Mouse (Mus musculus): ENCODE data around the gene Hoxd11. TPM values are rescaled to one million over a fixed set of nuclear protein-coding genes. Genes with fewer than 3 reads are reported as not detected.

The Hoxd11 gene
- polyA plus RNA-seq, 1 experiment from 2014 or later = 1.1 TPM

- WGBS = 26% methylated on average over 9 of the region's 9 CpGs
- H3K4me3 ChIP-seq (ENCODE audit: low read length) = no peak overlapping the region
- no peak overlapping the region for H3K27ac ChIP-seq (ENCODE audit: low read length)
- H3K4me1 ChIP-seq (ENCODE audit: control insufficient read depth, insufficient read depth, low read length) = peaks cover 3% of the 10 kb centered on the region; the same call in 1 of the 2 replicates
- ATAC-seq = no peak
- no peaks in the 10 kb centered on the region for H3K36me3 ChIP-seq (ENCODE audit: control insufficient read depth, insufficient read depth, low read length)
- no peaks in the 10 kb centered on the region for H3K9me3 ChIP-seq (ENCODE audit: control insufficient read depth, low read length)
- H3K4me2 ChIP-seq (ENCODE audit: low read depth, low read length) = no peak overlapping the region
- peaks cover 69% of the 10 kb centered on the region for H3K27me3 ChIP-seq (replicated peaks; ENCODE audit: control insufficient read depth, insufficient read depth, low read length)
- no peak overlapping the region for H3K9ac ChIP-seq (ENCODE audit: low read depth, low read length)
Observed at GRCm38 (mm10) chr2:74731799-74732512, 52.6 kb downstream of the Hoxd11 start.

- H3K9me3 ChIP-seq (ENCODE audit: control insufficient read depth, low read length) = no peaks in the 10 kb centered on the region
- no peak overlapping the region for H3K9ac ChIP-seq (ENCODE audit: low read depth, low read length)
- no peaks in the 10 kb centered on the region for H3K4me1 ChIP-seq (ENCODE audit: control insufficient read depth, insufficient read depth, low read length)
- H3K4me3 ChIP-seq (ENCODE audit: low read length) = peak overlapping the region; percentile 32
- WGBS = 3% methylated on average over 52 of the region's 52 CpGs
- no peaks in the 10 kb centered on the region for H3K36me3 ChIP-seq (ENCODE audit: control insufficient read depth, insufficient read depth, low read length)
- peaks cover 69% of the 10 kb centered on the region for H3K27me3 ChIP-seq (replicated peaks; ENCODE audit: control insufficient read depth, insufficient read depth, low read length)
- H3K4me2 ChIP-seq (ENCODE audit: low read depth, low read length) = peak overlapping the region; percentile 55
- H3K27ac ChIP-seq (ENCODE audit: low read length) = no peak overlapping the region
- no peak for ATAC-seq
Observed at GRCm38 (mm10) chr2:74732513-74733316, 53.4 kb downstream of the Hoxd11 start.

GRCm38 (mm10) chr2:74733317-74733661 is 53.9 kb downstream of the Hoxd11 start:
- Histone ChIP-seq H3K4me2 (ENCODE audit: low read depth, low read length) (peak overlapping the region; percentile 55; the same call in 1 of the 2 replicates), H3K4me1 (ENCODE audit: control insufficient read depth, insufficient read depth, low read length) (no peaks in the 10 kb centered on the region), H3K27ac (ENCODE audit: low read length) (0 out of 2 replicates have a peak overlapping the region, but pooled peaks have one; percentile 3), H3K9me3 (ENCODE audit: control insufficient read depth, low read length) (no peaks in the 10 kb centered on the region), H3K9ac (ENCODE audit: low read depth, low read length) (no peak overlapping the region), H3K27me3 (replicated peaks; ENCODE audit: control insufficient read depth, insufficient read depth, low read length) (peaks cover 70% of the 10 kb centered on the region), H3K36me3 (ENCODE audit: control insufficient read depth, insufficient read depth, low read length) (no peaks in the 10 kb centered on the region), H3K4me3 (ENCODE audit: low read length) (peak overlapping the region; percentile 32; the same call in 1 of the 2 replicates)
- no peak for ATAC-seq
- 4% methylated on average over 16 of the region's 16 CpGs for WGBS

GRCm38 (mm10) chr2:74733765-74734164 is 54.4 kb downstream of the Hoxd11 start:
- no peaks in the 10 kb centered on the region for H3K9me3 ChIP-seq (ENCODE audit: control insufficient read depth, low read length)
- no peaks in the 10 kb centered on the region for H3K4me1 ChIP-seq (ENCODE audit: control insufficient read depth, insufficient read depth, low read length)
- no peak overlapping the region for H3K9ac ChIP-seq (ENCODE audit: low read depth, low read length)
- H3K36me3 ChIP-seq (ENCODE audit: control insufficient read depth, insufficient read depth, low read length) = no peaks in the 10 kb centered on the region
- 0 out of 2 replicates have a peak overlapping the region, but pooled peaks have one; percentile 55 for H3K4me2 ChIP-seq (ENCODE audit: low read depth, low read length)
- 24% methylated on average over 6 of the region's 6 CpGs for WGBS
- H3K27me3 ChIP-seq (replicated peaks; ENCODE audit: control insufficient read depth, insufficient read depth, low read length) = peaks cover 67% of the 10 kb centered on the region
- H3K4me3 ChIP-seq (ENCODE audit: low read length) = no peak overlapping the region
- H3K27ac ChIP-seq (ENCODE audit: low read length) = 0 out of 2 replicates have a peak overlapping the region, but pooled peaks have one; percentile 3
- no peak for ATAC-seq

- peaks cover 69% of the 10 kb centered on the region for H3K27me3 ChIP-seq (replicated peaks; ENCODE audit: control insufficient read depth, insufficient read depth, low read length)
- 16% methylated on average over 13 of the region's 13 CpGs for WGBS
- H3K9me3 ChIP-seq (ENCODE audit: control insufficient read depth, low read length) = no peaks in the 10 kb centered on the region
- 0 out of 2 replicates have a peak, but pooled peaks have one; percentile 36 for ATAC-seq
- H3K36me3 ChIP-seq (ENCODE audit: control insufficient read depth, insufficient read depth, low read length) = no peaks in the 10 kb centered on the region
- H3K9ac ChIP-seq (ENCODE audit: low read depth, low read length) = peak overlapping the region; percentile 15; the same call in 1 of the 2 replicates
- peak overlapping the region; percentile 20; the same call in 1 of the 2 replicates for H3K4me2 ChIP-seq (ENCODE audit: low read depth, low read length)
- no peak overlapping the region for H3K4me3 ChIP-seq (ENCODE audit: low read length)
- 0 out of 2 replicates have a peak overlapping the region, but pooled peaks have one; percentile 21 for H3K27ac ChIP-seq (ENCODE audit: low read length)
- H3K4me1 ChIP-seq (ENCODE audit: control insufficient read depth, insufficient read depth, low read length) = no peaks in the 10 kb centered on the region
Observed at GRCm38 (mm10) chr2:74734451-74734850, 55.1 kb downstream of the Hoxd11 start.

- ATAC-seq = no peak
- Histone ChIP-seq H3K4me2 (ENCODE audit: low read depth, low read length) (peak overlapping the region; percentile 48; the same call in 1 of the 2 replicates), H3K4me1 (ENCODE audit: control insufficient read depth, insufficient read depth, low read length) (no peaks in the 10 kb centered on the region)
Observed at GRCm38 (mm10) chr2:74734996-74735811, 55.8 kb downstream of the Hoxd11 start.

GRCm38 (mm10) chr2:74735851-74736687 is 56.7 kb downstream of the Hoxd11 start:
- peak overlapping the region; percentile 28; the same call in 1 of the 2 replicates for H3K27ac ChIP-seq (ENCODE audit: low read length)
- peaks cover 74% of the 10 kb centered on the region for H3K27me3 ChIP-seq (replicated peaks; ENCODE audit: control insufficient read depth, insufficient read depth, low read length)
- WGBS = 17% methylated on average over 42 of the region's 42 CpGs
- ATAC-seq = no peak
- no peaks in the 10 kb centered on the region for H3K9me3 ChIP-seq (ENCODE audit: control insufficient read depth, low read length)
- peak overlapping the region; percentile 48 for H3K4me2 ChIP-seq (ENCODE audit: low read depth, low read length)
- peak overlapping the region; percentile 27 for H3K9ac ChIP-seq (ENCODE audit: low read depth, low read length)
- no peaks in the 10 kb centered on the region for H3K36me3 ChIP-seq (ENCODE audit: control insufficient read depth, insufficient read depth, low read length)
- H3K4me3 ChIP-seq (ENCODE audit: low read length) = peak overlapping the region; percentile 32
- H3K4me1 ChIP-seq (ENCODE audit: control insufficient read depth, insufficient read depth, low read length) = 0 out of 2 replicates have a peak, but pooled peaks cover 3% of the 10 kb centered on the region

More at GRCm38 (mm10) chr2:74734996-74735811, 55.8 kb downstream of the Hoxd11 start:
- no peak overlapping the region for H3K27ac ChIP-seq (ENCODE audit: low read length)
- peaks cover 71% of the 10 kb centered on the region for H3K27me3 ChIP-seq (replicated peaks; ENCODE audit: control insufficient read depth, insufficient read depth, low read length)
- H3K9ac ChIP-seq (ENCODE audit: low read depth, low read length) = peak overlapping the region; percentile 27; the same call in 1 of the 2 replicates
- 28% methylated on average over 27 of the region's 27 CpGs for WGBS
- H3K36me3 ChIP-seq (ENCODE audit: control insufficient read depth, insufficient read depth, low read length) = no peaks in the 10 kb centered on the region
- no peaks in the 10 kb centered on the region for H3K9me3 ChIP-seq (ENCODE audit: control insufficient read depth, low read length)
- peak overlapping the region; percentile 32; the same call in 1 of the 2 replicates for H3K4me3 ChIP-seq (ENCODE audit: low read length)
